Mouse (Mus musculus): ENCODE measurements around the gene Akap9.
"Not testable (repeated sequence)": the region's sequence is repeated elsewhere in the genome, so short reads cannot be mapped to it uniquely, and the experiment has no call there.

Akap9 gene

GRCm38 (mm10) chr5:4040922-4041321 lies 113.1 kb downstream of the Akap9 start:
- no peak for DNase-seq

DNA sequence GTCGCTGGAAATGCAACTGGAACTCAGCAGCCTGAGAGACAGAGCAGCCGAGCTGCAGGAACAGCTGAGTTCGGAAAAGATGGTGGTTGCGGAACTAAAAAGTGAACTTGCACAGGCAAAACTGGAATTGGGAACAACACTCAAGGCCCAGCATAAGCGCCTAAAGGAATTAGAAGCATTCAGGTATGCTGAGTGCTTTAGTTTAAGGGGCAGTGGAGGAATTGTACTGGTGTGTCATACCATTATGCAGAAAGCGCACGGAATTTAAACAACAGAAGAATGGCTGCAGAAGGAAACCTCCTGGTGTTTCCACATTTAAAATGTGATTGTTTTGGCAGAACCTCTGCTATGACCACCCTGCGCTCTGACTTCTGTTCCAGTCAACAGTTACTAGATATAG lies 132.5 kb downstream of the Akap9 start:
- no peak for DNase-seq

DNA sequence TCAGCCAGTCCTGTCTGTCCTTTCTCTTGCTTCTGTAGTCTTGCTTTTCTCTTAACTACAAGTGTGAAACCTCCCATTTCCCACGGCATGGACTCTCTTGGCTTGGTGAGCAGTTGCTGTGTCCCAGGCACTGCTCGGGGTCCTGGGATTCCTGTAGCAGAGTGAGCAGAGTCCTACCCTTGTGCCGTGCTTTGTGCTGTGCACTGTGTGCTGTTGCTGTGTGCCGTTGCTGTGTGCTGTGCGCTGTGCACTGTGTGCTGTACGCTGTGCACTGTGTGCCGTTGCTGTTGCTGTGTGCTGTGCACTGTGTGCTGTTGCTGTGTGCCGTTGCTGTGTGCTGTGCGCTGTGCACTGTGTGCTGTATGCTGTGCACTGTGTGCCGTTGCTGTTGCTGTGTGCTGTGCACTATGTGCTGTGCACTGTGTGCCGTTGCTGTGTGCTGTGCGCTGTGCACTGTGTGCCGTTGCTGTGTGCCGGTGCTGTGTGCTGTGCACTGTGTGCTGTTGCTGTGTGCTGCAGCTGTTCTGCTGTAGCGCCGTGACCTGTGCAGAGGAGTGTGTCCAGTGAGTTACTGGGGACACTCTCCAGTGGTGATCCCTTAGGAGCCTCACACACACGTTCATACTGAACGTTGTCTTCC lies 138.7 kb downstream of the Akap9 start:
- no peak for DNase-seq

DNA sequence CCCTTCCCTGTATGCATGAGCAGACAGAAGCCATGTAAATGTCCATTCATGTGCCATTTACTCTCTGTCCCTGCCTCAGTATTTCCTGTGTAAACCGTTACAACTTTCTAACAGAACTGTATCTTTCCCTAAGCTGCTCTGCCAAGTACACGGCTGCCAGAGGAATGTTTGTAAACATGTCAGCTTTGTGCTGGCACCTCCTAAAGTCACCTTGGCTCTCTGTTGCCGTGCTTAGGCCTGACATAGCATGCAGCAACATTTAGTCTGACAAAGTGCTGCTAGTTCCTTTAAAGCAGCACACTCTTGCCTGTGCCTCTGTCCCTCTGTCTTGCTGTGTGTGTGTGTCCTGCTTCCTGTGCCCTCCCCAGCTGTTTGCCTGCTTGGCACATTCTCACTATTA lies 139.3 kb downstream of the Akap9 start:
- DNase-seq: no peak

DNA sequence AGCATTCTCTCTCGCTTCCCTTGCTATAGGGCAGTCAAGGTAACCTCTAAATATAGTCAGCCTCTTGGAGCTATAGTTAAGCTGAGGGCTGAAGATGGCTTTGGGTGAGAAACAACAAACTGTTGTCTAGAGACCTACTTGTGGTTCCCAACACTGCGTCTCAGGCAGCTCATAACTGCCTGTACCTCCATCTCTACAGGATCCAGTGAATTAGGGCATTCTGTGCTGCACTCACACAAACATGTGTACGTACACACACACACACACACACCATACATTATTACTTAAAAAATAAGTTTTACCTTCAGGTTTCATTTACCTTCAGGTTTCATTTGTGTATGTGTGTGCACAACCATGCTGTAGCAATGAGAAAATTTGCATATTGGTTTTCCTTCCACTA lies 151.2 kb downstream of the Akap9 start:
- DNase-seq: no peak

DNA sequence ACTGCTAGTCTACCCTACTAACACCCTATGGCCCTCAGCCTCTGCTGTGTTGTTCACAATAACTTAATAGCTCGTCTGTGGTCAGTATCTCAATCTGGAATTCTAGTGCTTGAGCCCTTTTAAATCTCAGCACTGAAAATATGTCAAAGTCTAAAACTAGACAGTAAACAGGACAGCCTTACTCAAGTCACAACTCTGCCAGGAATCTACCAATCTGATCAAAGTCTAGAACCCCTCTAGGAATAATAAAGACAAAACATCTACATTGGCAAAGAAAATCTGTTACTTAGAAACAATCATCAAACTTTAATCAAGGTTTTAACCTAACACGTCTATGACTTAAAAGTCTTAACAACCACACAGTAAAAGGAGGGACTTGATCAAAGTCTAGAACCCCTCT lies 153.0 kb downstream of the Akap9 start:
- DNase-seq: peak in 1 of 2 experiments; percentile 32

- no peak for DNase-seq
These were observed 153.7 kb downstream of the Akap9 start for GRCm38 (mm10) chr5:4081513-4081912.

DNA sequence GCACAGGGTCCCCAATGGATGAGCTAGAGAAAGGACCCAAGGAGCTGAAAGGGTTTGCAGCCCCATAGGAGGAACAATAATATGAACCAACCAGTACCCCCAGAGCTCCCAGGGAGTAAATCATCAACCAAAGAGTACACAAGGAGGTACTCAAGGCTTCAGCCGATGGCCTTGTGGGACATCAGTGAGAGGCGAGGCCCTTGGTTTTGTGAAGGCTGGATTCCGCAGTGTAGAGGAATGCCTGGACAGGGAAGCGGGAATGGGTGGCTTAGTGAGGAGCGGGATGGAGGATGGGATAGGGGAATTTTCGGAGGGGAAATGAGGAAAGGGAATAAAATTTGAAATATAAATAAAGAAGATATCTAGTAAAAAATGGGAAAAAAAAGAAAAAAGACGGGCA lies 157.1 kb downstream of the Akap9 start:
- DNase-seq: no peak

- DNase-seq: peak; percentile 50 to 78
These were observed 158.5 kb downstream of the Akap9 start for GRCm38 (mm10) chr5:4086309-4086708.

GRCm38 (mm10) chr5:4088190-4088589 lies 160.3 kb downstream of the Akap9 start:
- DNase-seq: no peak

- peak; percentile 54 to 55 for DNase-seq
These were observed 166.6 kb downstream of the Akap9 start for GRCm38 (mm10) chr5:4094471-4094870.

- no peak for DNase-seq
These were observed 173.2 kb downstream of the Akap9 start for GRCm38 (mm10) chr5:4101031-4101430.

GRCm38 (mm10) chr5:4101770-4102169 lies 173.9 kb downstream of the Akap9 start:
- DNase-seq: no peak

GRCm38 (mm10) chr5:4103626-4104340 lies 175.9 kb downstream of the Akap9 start:
- peak in 1 of 2 experiments; percentile 14 for DNase-seq

- peak; percentile 91 to 93 for DNase-seq
These were observed 176.6 kb downstream of the Akap9 start, which contains the start of gene Cyp51 for GRCm38 (mm10) chr5:4104341-4105040. Cyp51 (minus strand) TSS chr5:4104746.

GRCm38 (mm10) chr5:4105651-4106186 lies 177.9 kb downstream of the Akap9 start:
- no peak for DNase-seq

DNA sequence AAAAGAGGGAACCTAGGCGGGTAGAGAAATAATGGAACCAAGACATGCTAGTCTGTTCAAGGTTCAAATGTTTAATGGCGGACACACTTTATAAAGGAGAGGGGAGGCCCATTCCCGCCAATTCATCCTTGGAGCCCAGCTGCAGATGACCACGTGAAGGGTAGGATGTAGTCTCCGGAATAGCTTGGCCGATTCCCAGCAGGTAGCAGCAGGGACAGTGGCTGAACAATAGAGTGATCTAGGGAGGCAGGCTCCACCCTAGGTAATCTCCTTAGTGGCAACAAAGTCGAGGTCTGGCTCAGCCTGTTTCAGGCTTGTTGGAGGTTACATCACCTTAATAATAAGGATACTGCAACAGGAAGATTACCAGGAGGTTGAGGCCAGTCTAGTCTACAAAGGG lies 179.2 kb downstream of the Akap9 start:
- not testable (repeated sequence) for DNase-seq

DNA sequence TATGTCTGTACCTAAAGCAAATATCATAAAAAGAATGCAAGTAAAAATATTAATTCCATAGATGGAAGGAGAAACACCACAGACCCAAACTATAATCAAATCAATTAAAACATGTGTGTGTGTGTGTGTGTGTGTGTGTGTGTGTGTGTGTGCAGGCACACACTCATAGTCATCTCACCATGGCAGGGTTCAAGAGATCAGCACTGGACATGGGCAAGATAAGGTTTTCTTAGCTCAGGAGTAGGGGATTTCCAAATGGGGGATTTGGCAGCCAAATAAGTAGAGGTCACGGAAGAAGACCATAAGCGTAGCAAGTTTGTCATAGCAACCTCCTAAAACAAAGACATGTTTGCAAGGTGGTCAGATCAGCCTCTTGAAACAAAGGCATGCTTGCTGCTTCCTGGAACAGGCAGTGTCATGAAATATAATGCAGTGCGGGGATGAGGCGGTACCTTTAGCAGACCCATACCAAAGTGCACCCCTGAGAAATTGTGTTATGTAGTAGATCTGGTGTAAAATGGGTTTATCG lies 184.8 kb downstream of the Akap9 start:
- DNase-seq: no peak

Data from kidney, postnatal 36 days (tissue).